Mouse (Mus musculus) adipocyte (in vitro differentiated cells): Measurements from ENCODE around the gene Cyfip2.
"Not testable (repeated sequence)": the region's sequence is repeated elsewhere in the genome, so short reads cannot be mapped to it uniquely, and the experiment has no call there.

Experiments used
- DNase-seq: peaks from one replicate; pipeline ENCODE4 v3.0.0-alpha.2; 2016; ENCODE audit warnings: low spot score

The Cyfip2 gene

DNA sequence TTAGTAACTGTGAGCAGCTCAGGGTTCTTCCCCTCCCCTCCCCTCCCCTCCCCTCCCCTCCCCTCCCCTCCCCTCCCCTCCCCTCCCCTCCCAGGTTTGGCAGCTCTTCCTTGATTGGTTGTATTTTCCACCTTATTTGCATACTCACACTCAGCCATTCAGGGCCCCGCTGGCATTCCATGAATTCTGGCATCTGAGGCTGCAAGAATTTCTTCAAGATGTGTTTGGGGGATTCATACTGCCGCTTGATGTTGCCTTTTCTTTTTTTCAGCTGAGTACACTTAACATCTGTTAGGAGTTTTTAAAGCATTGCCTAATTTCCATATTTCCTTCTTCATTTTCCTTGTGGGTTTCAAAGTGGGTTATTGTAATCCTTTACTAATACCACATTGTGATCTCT is 124.4 kb downstream of the Cyfip2 start:
- DNase-seq = no peak

- DNase-seq = no peak
Observed at GRCm38 (mm10) chr11:46185486-46185885, 127.2 kb downstream of the Cyfip2 start.

DNA sequence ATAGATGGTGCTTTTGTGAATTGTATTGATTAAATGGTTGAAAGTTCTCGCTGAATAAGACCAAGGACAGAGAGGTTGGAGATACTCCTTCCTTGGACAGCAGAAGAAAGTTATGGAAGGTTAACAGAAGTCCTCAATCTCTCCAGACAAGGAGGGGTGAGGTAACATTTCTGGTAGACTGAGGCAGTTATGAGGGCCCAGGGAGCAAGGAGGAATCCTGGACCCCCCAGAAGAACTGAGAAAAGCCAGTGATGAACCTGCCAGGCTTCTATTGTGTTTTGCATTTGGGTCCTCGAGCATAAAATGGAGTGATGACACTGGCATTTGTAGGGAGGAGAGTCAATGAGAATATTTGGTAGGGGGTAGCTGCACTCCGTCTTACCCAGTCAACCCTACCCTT is 127.7 kb downstream of the Cyfip2 start:
- DNase-seq = no peak

- DNase-seq = not testable (repeated sequence)
Observed at GRCm38 (mm10) chr11:46182031-46182430, 130.6 kb downstream of the Cyfip2 start.

DNA sequence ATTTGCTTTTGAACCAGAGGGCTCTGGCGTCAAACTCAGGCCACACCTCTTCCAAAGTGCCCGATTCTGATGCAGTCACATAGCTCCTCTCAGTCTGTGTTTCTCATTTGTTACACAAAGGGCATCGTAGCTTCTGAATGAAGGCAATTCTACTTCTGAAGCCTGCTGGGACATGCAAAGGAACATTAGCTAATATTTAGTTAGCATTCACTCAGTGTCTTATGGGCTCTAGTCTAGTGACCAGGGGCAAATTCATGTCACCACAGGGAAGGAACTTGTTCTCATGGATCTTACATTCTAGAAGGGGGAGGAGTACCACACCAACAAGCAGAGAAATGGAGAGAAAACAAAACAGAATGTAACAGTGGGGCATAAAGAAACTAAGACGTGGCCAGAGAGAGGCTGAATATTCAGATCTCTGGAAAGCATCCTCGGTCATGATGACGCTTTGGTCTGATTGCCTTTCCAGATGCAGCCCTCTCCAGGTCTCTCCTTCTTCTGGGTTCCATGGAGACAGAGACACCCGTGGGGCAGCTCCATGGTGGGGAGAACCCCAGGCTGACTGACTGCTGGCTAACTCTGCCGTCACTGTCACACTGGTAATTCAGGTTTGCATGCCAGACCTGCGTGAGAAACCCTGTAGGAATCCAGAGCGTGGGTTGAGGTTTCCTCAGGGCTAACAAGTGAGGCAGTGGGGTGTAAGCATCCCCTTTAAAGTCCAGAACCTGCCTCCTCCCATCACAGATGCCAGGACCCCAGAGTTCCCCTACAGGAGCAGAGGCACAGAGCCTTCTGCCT is 135.2 kb downstream of the Cyfip2 start:
- DNase-seq = no peak

DNA sequence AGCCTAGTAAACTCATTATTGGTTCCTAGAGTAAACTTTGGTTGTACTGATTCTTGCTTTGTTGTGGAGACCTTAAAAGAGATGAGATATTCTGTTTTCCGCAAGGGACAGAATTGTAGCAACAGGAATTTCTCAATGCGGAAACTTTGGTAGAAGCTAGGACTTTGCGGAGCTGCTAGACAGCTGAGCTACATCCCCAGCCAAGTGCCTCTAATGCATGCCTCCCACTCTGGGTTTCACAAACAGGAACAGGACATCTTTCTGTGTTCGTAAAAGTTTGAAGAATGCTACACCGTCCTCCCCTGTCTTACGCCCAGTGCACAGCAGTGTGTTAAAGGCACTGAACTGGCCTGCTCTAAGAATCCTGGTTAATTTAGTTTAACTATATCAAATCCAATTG is 136.5 kb downstream of the Cyfip2 start:
- DNase-seq = no peak

DNA sequence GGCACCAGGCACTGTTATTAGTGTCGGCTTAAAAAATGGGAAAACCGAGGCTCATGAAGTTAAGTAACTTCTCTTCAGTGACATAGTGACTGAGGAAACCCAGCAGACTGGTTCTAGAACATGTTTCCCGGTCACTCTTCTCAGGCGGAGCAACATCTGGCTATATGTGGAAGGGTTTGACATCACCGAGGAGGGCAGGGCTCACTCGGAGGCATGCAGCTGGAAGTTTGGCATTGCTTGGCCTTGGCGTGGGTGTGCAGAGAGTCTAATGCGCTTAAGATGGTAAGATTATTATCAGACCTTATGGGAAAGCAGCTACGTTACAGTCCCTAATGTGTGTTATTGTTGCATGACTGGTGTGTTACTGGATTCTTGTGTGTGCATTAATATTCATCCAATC is 140.5 kb downstream of the Cyfip2 start:
- DNase-seq = no peak

DNA sequence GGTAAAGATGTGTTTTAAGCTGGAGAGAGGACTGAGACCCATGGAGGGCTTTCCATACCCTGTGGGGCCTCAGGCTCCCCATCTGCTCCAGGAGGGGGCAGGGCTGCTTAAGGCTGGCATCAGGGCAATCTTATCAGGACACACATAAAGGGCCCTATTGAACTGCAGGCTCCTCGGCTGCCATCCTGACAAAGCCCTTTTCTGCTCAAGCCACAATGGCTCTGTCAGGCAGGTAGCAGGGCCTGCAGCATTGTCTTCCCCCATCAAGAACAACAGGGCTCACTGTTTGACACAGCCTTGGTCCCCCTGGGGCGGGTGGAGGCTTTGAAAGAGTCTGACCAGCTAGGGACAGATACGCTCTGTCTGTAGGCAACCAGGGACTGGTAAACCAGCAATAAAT is 142.8 kb downstream of the Cyfip2 start:
- no peak for DNase-seq

GRCm38 (mm10) chr11:46168506-46168905 is 144.2 kb downstream of the Cyfip2 start:
- no peak for DNase-seq

DNA sequence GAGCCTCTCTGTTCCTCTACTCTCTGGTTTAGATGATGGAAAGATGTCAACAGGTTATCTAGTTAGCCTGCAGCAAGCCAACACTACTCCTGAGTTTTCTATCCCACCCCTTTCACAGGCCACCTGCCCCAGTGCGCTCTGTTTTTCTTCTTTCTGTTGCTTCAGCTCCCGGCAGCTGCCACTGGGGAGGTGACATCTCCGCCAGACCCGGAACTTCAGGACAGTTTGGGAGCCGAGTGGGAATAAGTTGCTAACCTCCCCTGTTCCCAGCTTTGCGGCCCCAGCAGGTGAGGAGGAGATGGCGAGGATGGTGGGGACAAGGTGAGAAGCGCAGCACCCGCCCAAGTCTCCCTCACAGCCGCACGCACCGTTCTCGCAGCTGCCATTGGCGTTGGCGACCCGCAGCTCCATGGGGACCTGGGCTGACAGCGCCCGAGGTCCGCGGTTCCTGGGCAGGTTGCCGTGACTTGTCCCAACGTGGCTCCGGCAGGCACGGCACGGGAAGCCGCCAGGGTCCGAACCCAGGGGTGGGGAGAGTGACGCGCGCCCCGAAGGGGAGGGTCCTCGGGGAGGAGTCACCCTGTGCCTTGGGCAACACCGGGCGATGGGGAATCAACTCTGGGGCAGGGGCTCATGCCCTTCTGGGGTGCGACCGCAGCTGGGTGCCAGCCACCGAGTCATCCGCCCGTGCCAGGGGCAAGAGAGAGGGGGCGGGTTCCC is 146.6 kb downstream of the Cyfip2 start, which contains the start of gene Nipal4:
Nipal4 (minus strand) TSS at position 643 of the 720 bp plus-strand sequence.
- no peak for DNase-seq

GRCm38 (mm10) chr11:46157462-46157861 is 155.2 kb downstream of the Cyfip2 start:
- DNase-seq = no peak

DNA sequence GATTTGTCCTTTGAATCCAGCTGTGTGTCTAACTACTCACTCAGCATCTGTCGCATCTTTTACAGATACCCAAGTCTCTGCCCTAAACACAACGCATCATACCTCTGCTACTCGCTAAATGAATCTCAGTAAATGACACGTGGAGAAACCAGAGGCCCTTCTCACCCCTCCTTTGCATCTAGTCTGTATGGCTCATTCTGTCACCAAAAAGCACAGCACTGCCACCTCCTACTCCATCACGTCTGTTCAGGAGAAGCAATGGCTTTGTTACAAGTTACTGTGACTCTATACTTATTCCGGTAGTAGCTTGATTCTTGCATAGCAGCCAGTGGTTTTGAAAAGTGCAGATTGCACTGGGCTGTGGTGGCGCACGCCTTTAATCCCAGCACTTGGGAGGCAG is 155.7 kb downstream of the Cyfip2 start:
- DNase-seq = no peak

DNA sequence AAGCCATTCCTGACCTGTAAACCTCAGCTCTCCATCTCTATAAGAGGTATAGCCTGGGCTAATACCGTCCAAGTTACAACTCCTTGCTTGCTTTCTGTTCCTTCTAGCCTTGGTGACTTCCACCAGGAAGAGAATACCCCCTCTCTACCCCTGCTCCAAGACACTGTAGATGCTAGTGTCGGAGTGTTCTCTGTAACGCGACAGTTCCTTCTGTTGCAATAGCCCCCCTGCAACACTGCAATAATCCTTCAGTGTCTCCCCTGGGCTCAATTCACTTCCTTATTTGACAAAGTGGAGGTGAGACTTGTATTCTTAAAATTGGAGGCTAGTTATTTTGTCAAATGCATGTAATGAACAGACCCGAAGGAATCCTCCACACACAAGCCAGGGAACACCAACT is 166.0 kb downstream of the Cyfip2 start:
- no peak for DNase-seq

DNA sequence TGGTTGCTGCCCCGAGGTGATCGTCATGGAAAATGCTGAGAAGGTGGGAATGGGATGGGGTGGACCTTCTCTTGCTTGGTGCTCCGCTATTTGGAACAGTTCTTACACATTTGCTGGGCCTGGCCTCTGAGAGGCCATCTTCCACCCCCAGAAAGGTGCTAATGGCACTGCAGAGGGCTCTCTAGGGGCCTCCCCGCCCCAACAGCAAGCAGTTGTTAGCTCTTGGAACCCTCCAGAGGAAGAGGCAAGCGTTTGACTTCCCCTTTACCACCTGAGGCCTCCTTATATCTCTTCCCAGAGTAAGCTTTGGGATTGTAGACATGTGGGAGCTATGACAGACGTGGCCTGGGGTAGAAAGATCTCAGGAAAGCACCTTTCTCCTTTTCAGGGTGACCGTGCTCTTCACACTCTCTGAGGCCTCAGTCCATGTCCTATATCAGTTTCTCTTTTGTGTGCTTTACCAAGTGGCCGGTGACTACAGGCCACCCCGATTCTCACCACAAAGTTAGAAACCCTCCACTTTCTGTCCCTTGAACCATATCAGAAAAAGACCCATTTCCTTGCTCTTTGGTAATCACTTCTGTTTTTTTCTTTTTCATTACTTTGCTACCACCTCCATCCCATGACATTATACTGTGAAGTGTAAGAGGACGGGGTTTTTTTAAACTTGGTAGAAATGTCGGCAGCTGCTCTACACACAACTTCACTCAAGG is 167.3 kb downstream of the Cyfip2 start:
- DNase-seq = no peak
